Mouse (Mus musculus) embryonic facial prominence, embryonic 15.5 days (tissue): ENCODE measurements at regions not wholly inside any gene's neighbourhood (a gene's known extent, or its start where the extent isn't known, plus 50 kb on each side); places are given as distances from the start of the nearest gene placed in this dataset.

Experiments
- ATAC-seq: fragments of 200-750 bp; cut with Nextera tagmentation; 2 replicates; pipeline ENCODE4 v1.8.0; 2017; ENCODE audit warnings: low read depth, moderate TSS enrichment; ENCODE audit not compliant: insufficient number of reproducible peaks, low FRiP score, low TSS enrichment
- H3K27ac ChIP-seq: fragments of 300-500 bp; sonication (generic); replicated peaks from 2 replicates; pipeline ENCODE4 v1.5.1; 2015; ENCODE audit warnings: mild to moderate bottlenecking, inconsistent platforms
- H3K27me3 ChIP-seq: fragments of 300-500 bp; sonication (generic); 2 replicates; pipeline ENCODE4 v1.6.1; 2015; ENCODE audit warnings: inconsistent platforms
- H3K36me3 ChIP-seq: fragments of 300-500 bp; sonication (generic); 2 replicates; pipeline ENCODE4 v1.6.1; 2015; ENCODE audit warnings: mild to moderate bottlenecking, inconsistent platforms
- H3K4me1 ChIP-seq: fragments of 300-500 bp; sonication (generic); 2 replicates; pipeline ENCODE4 v1.6.1; 2015; ENCODE audit warnings: inconsistent platforms
- H3K4me2 ChIP-seq: fragments of 300-500 bp; sonication (generic); replicated peaks from 2 replicates; pipeline ENCODE4 v1.6.1; 2015; ENCODE audit warnings: mild to moderate bottlenecking, inconsistent platforms
- H3K4me3 ChIP-seq: fragments of 300-500 bp; sonication (generic); replicated peaks from 2 replicates; pipeline ENCODE4 v1.5.1; 2015; ENCODE audit warnings: mild to moderate bottlenecking, inconsistent platforms
- H3K9ac ChIP-seq: fragments of 300-500 bp; sonication (generic); 2 replicates; pipeline ENCODE4 v1.6.1; 2015; ENCODE audit warnings: inconsistent platforms
- H3K9me3 ChIP-seq: fragments of 300-500 bp; sonication (generic); replicated peaks from 2 replicates; pipeline ENCODE4 v1.6.1; 2016; ENCODE audit warnings: inconsistent platforms
- WGBS: fragments of 180-500 bp; shearing (Covaris S2); methylation state at CpG from one replicate; pipeline ENCODE4 v1.1.7; 2015; 5-methylcytosine and 5-hydroxymethylcytosine counted together

GRCm38 (mm10) chr4:152771386-152771785 lies 293.7 kb upstream of the Kcnab2 start:
- Histone ChIP-seq H3K9ac (no peak overlapping the region), H3K4me2 (no peak overlapping the region), H3K36me3 (no peaks in the 10 kb centered on the region), H3K9me3 (0 out of 2 replicates have a peak, but pooled peaks cover 5% of the 10 kb centered on the region), H3K4me1 (no peaks in the 10 kb centered on the region), H3K27ac (no peak overlapping the region), H3K27me3 (no peaks in the 10 kb centered on the region), H3K4me3 (no peak overlapping the region)
- ATAC-seq: no peak
- WGBS: 72% methylated on average over 7 of the region's 7 CpGs

- no peak overlapping the region for H3K4me2 ChIP-seq
- no peaks in the 10 kb centered on the region for H3K36me3 ChIP-seq
- H3K9ac ChIP-seq: no peak overlapping the region
- 0 out of 2 replicates have a peak, but pooled peaks cover 5% of the 10 kb centered on the region for H3K9me3 ChIP-seq
- no peak for ATAC-seq
- 82% methylated on average over 5 of the region's 5 CpGs for WGBS
- no peaks in the 10 kb centered on the region for H3K4me1 ChIP-seq
- H3K4me3 ChIP-seq: no peak overlapping the region
- H3K27ac ChIP-seq: no peak overlapping the region
- no peaks in the 10 kb centered on the region for H3K27me3 ChIP-seq
Measured at GRCm38 (mm10) chr4:152767372-152767771, 289.7 kb upstream of the Kcnab2 start.

- Histone ChIP-seq H3K27me3 (no peaks in the 10 kb centered on the region), H3K27ac (no peak overlapping the region), H3K4me1 (no peaks in the 10 kb centered on the region), H3K9me3 (0 out of 2 replicates have a peak, but pooled peaks cover 5% of the 10 kb centered on the region), H3K9ac (no peak overlapping the region), H3K36me3 (no peaks in the 10 kb centered on the region), H3K4me2 (no peak overlapping the region), H3K4me3 (no peak overlapping the region)
- WGBS: 48% methylated on average over 6 of the region's 6 CpGs
- ATAC-seq: no peak
Measured at GRCm38 (mm10) chr4:152763116-152763515, 285.4 kb upstream of the Kcnab2 start.

- WGBS: 80% methylated on average over 4 of the region's 4 CpGs
- ATAC-seq: no peak
- H3K27me3 ChIP-seq: no peaks in the 10 kb centered on the region
Measured at GRCm38 (mm10) chr4:152762576-152762975, 284.9 kb upstream of the Kcnab2 start.

GRCm38 (mm10) chr4:152757191-152757590 lies 279.5 kb upstream of the Kcnab2 start:
- H3K27me3 ChIP-seq: no peaks in the 10 kb centered on the region
- H3K27ac ChIP-seq: no peak overlapping the region
- H3K4me1 ChIP-seq: no peaks in the 10 kb centered on the region
- no peaks in the 10 kb centered on the region for H3K36me3 ChIP-seq
- H3K4me3 ChIP-seq: no peak overlapping the region
- H3K9ac ChIP-seq: no peak overlapping the region
- 75% methylated on average over 5 of the region's 5 CpGs for WGBS
- H3K4me2 ChIP-seq: no peak overlapping the region
- H3K9me3 ChIP-seq: no peaks in the 10 kb centered on the region
- ATAC-seq: no peak

More at GRCm38 (mm10) chr4:152762576-152762975, 284.9 kb upstream of the Kcnab2 start:
- no peaks in the 10 kb centered on the region for H3K36me3 ChIP-seq
- no peak overlapping the region for H3K9ac ChIP-seq
- no peaks in the 10 kb centered on the region for H3K4me1 ChIP-seq
- H3K4me2 ChIP-seq: no peak overlapping the region
- H3K27ac ChIP-seq: no peak overlapping the region
- no peak overlapping the region for H3K4me3 ChIP-seq
- 0 out of 2 replicates have a peak, but pooled peaks cover 5% of the 10 kb centered on the region for H3K9me3 ChIP-seq

GRCm38 (mm10) chr4:152756535-152756934 lies 278.9 kb upstream of the Kcnab2 start:
- H3K9ac ChIP-seq: no peak overlapping the region
- 75% methylated on average over 10 of the region's 10 CpGs for WGBS
- H3K27me3 ChIP-seq: no peaks in the 10 kb centered on the region
- no peaks in the 10 kb centered on the region for H3K36me3 ChIP-seq
- ATAC-seq: no peak
- 0 out of 2 replicates have a peak, but pooled peaks cover 3% of the 10 kb centered on the region for H3K9me3 ChIP-seq
- H3K4me1 ChIP-seq: no peaks in the 10 kb centered on the region
- H3K27ac ChIP-seq: no peak overlapping the region
- no peak overlapping the region for H3K4me3 ChIP-seq
- no peak overlapping the region for H3K4me2 ChIP-seq

- Histone ChIP-seq H3K36me3 (no peaks in the 10 kb centered on the region), H3K27me3 (no peaks in the 10 kb centered on the region), H3K4me3 (no peak overlapping the region), H3K9me3 (0 out of 2 replicates have a peak, but pooled peaks cover 3% of the 10 kb centered on the region), H3K4me1 (no peaks in the 10 kb centered on the region), H3K4me2 (no peak overlapping the region), H3K27ac (no peak overlapping the region), H3K9ac (no peak overlapping the region)
- 84% methylated on average over 8 of the region's 8 CpGs for WGBS
- no peak for ATAC-seq
Measured at GRCm38 (mm10) chr4:152755756-152756155, 278.1 kb upstream of the Kcnab2 start.

GRCm38 (mm10) chr4:152744366-152744765 lies 266.7 kb upstream of the Kcnab2 start:
- no peaks in the 10 kb centered on the region for H3K36me3 ChIP-seq
- H3K9ac ChIP-seq: no peak overlapping the region
- 18% methylated on average over 11 of the region's 11 CpGs for WGBS
- no peaks in the 10 kb centered on the region for H3K9me3 ChIP-seq
- H3K4me1 ChIP-seq: no peaks in the 10 kb centered on the region
- H3K27me3 ChIP-seq: no peaks in the 10 kb centered on the region
- no peak overlapping the region for H3K4me2 ChIP-seq
- ATAC-seq: no peak
- no peak overlapping the region for H3K4me3 ChIP-seq
- no peak overlapping the region for H3K27ac ChIP-seq

- ATAC-seq: no peak
- no peak overlapping the region for H3K4me3 ChIP-seq
- no peak overlapping the region for H3K4me2 ChIP-seq
- no peaks in the 10 kb centered on the region for H3K4me1 ChIP-seq
- WGBS: 83% methylated on average over 2 of the region's 2 CpGs
- no peaks in the 10 kb centered on the region for H3K36me3 ChIP-seq
- no peaks in the 10 kb centered on the region for H3K9me3 ChIP-seq
- H3K9ac ChIP-seq: no peak overlapping the region
- H3K27ac ChIP-seq: no peak overlapping the region
- no peaks in the 10 kb centered on the region for H3K27me3 ChIP-seq
Measured at GRCm38 (mm10) chr4:152733017-152733416, 255.3 kb upstream of the Kcnab2 start.

GRCm38 (mm10) chr4:152731988-152732387 lies 254.3 kb upstream of the Kcnab2 start:
- Histone ChIP-seq H3K9me3 (no peaks in the 10 kb centered on the region), H3K36me3 (no peaks in the 10 kb centered on the region), H3K9ac (no peak overlapping the region), H3K4me2 (no peak overlapping the region), H3K4me3 (no peak overlapping the region), H3K27me3 (no peaks in the 10 kb centered on the region), H3K27ac (no peak overlapping the region), H3K4me1 (no peaks in the 10 kb centered on the region)
- WGBS: 69% methylated on average over 10 of the region's 10 CpGs
- ATAC-seq: no peak

- no peak overlapping the region for H3K9ac ChIP-seq
- H3K4me2 ChIP-seq: no peak overlapping the region
- 55% methylated on average over 10 of the region's 10 CpGs for WGBS
- no peaks in the 10 kb centered on the region for H3K36me3 ChIP-seq
- no peak for ATAC-seq
- H3K4me1 ChIP-seq: no peaks in the 10 kb centered on the region
- no peak overlapping the region for H3K4me3 ChIP-seq
- H3K27me3 ChIP-seq: no peaks in the 10 kb centered on the region
- no peaks in the 10 kb centered on the region for H3K9me3 ChIP-seq
- H3K27ac ChIP-seq: no peak overlapping the region
Measured at GRCm38 (mm10) chr4:152731082-152731720, 253.5 kb upstream of the Kcnab2 start.

- Histone ChIP-seq H3K9ac (no peak overlapping the region), H3K27ac (no peak overlapping the region), H3K4me1 (no peaks in the 10 kb centered on the region), H3K9me3 (no peaks in the 10 kb centered on the region), H3K4me2 (no peak overlapping the region), H3K4me3 (no peak overlapping the region), H3K27me3 (peaks cover 3% of the 10 kb centered on the region; the same call in 1 of the 2 replicates), H3K36me3 (no peaks in the 10 kb centered on the region)
- 83% methylated on average over 6 of the region's 6 CpGs for WGBS
- no peak for ATAC-seq
Measured at GRCm38 (mm10) chr4:152729421-152729820, 251.8 kb upstream of the Kcnab2 start.
